Mouse (Mus musculus) cerebellum, adult 8-10 months (tissue): Measurements from ENCODE around the gene Tnfsf9.
"Not testable (repeated sequence)": the region's sequence is repeated elsewhere in the genome, so short reads cannot be mapped to it uniquely, and the experiment has no call there.

Experiments
- DNase-seq: peaks from one replicate; pipeline ENCODE4 v3.0.0; 2022

Tnfsf9 gene

GRCm38 (mm10) chr17:57095855-57096622 is 9.1 kb upstream of the Tnfsf9 start:
- no peak for DNase-seq

- DNase-seq, result peak; percentile 88
Measured at GRCm38 (mm10) chr17:57096623-57096920, 8.6 kb upstream of the Tnfsf9 start.

GRCm38 (mm10) chr17:57098321-57098720 is 6.8 kb upstream of the Tnfsf9 start:
- no peak for DNase-seq

GRCm38 (mm10) chr17:57099629-57100325 is 5.3 kb upstream of the Tnfsf9 start:
- no peak for DNase-seq

- no peak for DNase-seq
Measured at GRCm38 (mm10) chr17:57102276-57102675, 2.8 kb upstream of the Tnfsf9 start.

GRCm38 (mm10) chr17:57104496-57104895 is 629 bp upstream of the Tnfsf9 start:
- no peak for DNase-seq

GRCm38 (mm10) chr17:57106035-57106368 is 877 bp downstream of the Tnfsf9 start:
- DNase-seq, result no peak

GRCm38 (mm10) chr17:57107064-57107463 is 1.9 kb downstream of the Tnfsf9 start:
- DNase-seq, result no peak

GRCm38 (mm10) chr17:57108040-57108665 is 3.0 kb downstream of the Tnfsf9 start:
- DNase-seq, result no peak

- DNase-seq, result no peak
Measured at GRCm38 (mm10) chr17:57108666-57109171, 3.6 kb downstream of the Tnfsf9 start.

GRCm38 (mm10) chr17:57110005-57110404 is 4.9 kb downstream of the Tnfsf9 start:
- DNase-seq, result no peak

- DNase-seq, result no peak
Measured at GRCm38 (mm10) chr17:57112768-57113474, 7.8 kb downstream of the Tnfsf9 start.

- no peak for DNase-seq
Measured at GRCm38 (mm10) chr17:57116801-57117200, 11.7 kb downstream of the Tnfsf9 start.

- no peak for DNase-seq
Measured at GRCm38 (mm10) chr17:57118524-57119349, 13.6 kb downstream of the Tnfsf9 start.

- DNase-seq, result no peak
Measured at GRCm38 (mm10) chr17:57121856-57122255, 16.7 kb downstream of the Tnfsf9 start.

GRCm38 (mm10) chr17:57123192-57124118 is 18.3 kb downstream of the Tnfsf9 start:
- no peak for DNase-seq

GRCm38 (mm10) chr17:57124792-57125191 is 19.7 kb downstream of the Tnfsf9 start:
- DNase-seq, result no peak

- DNase-seq, result no peak
Measured at GRCm38 (mm10) chr17:57125853-57126622, 20.9 kb downstream of the Tnfsf9 start.

- DNase-seq, result no peak
Measured at GRCm38 (mm10) chr17:57131793-57132192, 26.7 kb downstream of the Tnfsf9 start.

GRCm38 (mm10) chr17:57134021-57134420 is 28.9 kb downstream of the Tnfsf9 start:
- DNase-seq, result not testable (repeated sequence)
